Comparison of ENCODE assay signal across 13 mouse cellular contexts in genomic region chr6:94340546-94340945, GRCm38 (mm10).
"Had no signal": no experiment of that assay in that cellular context is flagged by ENCODE, and none has a peak within 500 bp of the region (broad histone marks: within the 10 kb centered on the region; RNA-seq: fewer than 3 reads in every experiment).

No protein-coding gene starts in this region.

- DNase-seq: gastrocnemius, adult 2 months; gastrocnemius, postnatal 10 days; gastrocnemius, postnatal 25 days; heart, adult 18-20 months; heart, postnatal 10 days; heart, postnatal 4 days; kidney, adult 18-20 months; kidney, adult 8-10 months; kidney, postnatal 10 days; kidney, postnatal 25 days; kidney, postnatal 4 days; liver; liver, embryonic 13.5 days had no signal
